Mouse (Mus musculus) forebrain, embryonic 13.5 days (tissue): ENCODE measurements around the gene Gm5346. TPM values are rescaled to one million over a fixed set of nuclear protein-coding genes. Genes with fewer than 3 reads are reported as not detected.
"Not testable (repeated sequence)": the region's sequence is repeated elsewhere in the genome, so short reads cannot be mapped to it uniquely, and the experiment has no call there.

Experiments used
- ATAC-seq: fragments of 200-750 bp; cut with Nextera tagmentation; 2 replicates; pipeline ENCODE4 v1.8.0; 2017
- H3K27ac ChIP-seq: fragments of 300-500 bp; sonication (generic); 2 replicates; pipeline ENCODE4 v1.5.1; 2015; ENCODE audit warnings: inconsistent platforms, mild to moderate bottlenecking, moderate library complexity
- H3K27me3 ChIP-seq: fragments of 300-500 bp; sonication (generic); 2 replicates; pipeline ENCODE4 v1.6.1; 2015; ENCODE audit warnings: mild to moderate bottlenecking, inconsistent platforms
- H3K36me3 ChIP-seq: fragments of 300-500 bp; sonication (generic); 2 replicates; pipeline ENCODE4 v1.6.1; 2015; ENCODE audit warnings: mild to moderate bottlenecking, inconsistent platforms; ENCODE audit not compliant: poor library complexity, severe bottlenecking
- H3K4me1 ChIP-seq: fragments of 300-500 bp; sonication (generic); 2 replicates; pipeline ENCODE4 v1.6.1; 2015; ENCODE audit warnings: inconsistent platforms
- H3K4me2 ChIP-seq: fragments of 300-500 bp; sonication (generic); 2 replicates; pipeline ENCODE4 v1.6.1; 2015; ENCODE audit warnings: inconsistent platforms, mild to moderate bottlenecking, moderate library complexity
- H3K4me3 ChIP-seq: fragments of 300-500 bp; sonication (generic); 2 replicates; pipeline ENCODE4 v1.5.1; 2015; ENCODE audit warnings: mild to moderate bottlenecking, inconsistent platforms
- H3K9ac ChIP-seq: fragments of 300-500 bp; sonication (generic); 2 replicates; pipeline ENCODE4 v1.6.1; 2015; ENCODE audit warnings: mild to moderate bottlenecking, inconsistent platforms
- H3K9me3 ChIP-seq: fragments of 300-500 bp; sonication (generic); replicated peaks from 2 replicates; pipeline ENCODE4 v1.6.1; 2016; ENCODE audit warnings: inconsistent platforms
- WGBS: fragments of 180-500 bp; shearing (Covaris S2); methylation state at CpG from one replicate; pipeline ENCODE4 v1.1.7; 2015; 5-methylcytosine and 5-hydroxymethylcytosine counted together
- polyA plus RNA-seq: library from polyadenylated mRNA; unstranded; fragments of >200 nt; fragmentation: Nextera tagmentation; extraction: Ambion mirVana; gene quantifications from 2 replicates; pipeline ENCODE4 v1.2.1, GENCODE M21; 2015

Gene Gm5346
- not detected in 2 replicates for polyA plus RNA-seq

DNA sequence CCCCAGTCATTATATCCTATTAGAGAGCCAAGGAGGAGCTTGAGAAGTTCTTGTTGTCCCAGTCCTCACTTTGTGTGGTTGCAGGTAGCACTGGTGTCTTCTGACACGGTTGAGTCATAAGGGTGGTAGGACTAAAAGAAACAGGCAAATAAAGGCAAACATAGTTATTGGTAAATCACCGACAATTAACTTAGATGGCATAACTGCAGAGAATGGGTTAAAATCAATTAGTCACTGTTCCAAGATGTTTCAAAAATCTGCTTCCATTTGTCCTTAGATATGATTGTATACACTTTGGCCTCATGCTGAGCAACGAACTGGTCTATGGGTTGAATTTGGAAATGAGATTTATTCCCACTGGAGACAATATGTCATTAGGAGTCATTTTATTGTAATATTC is at the start of gene Gm5346:
TSS of gene Gm5346 (minus strand) at position 101 of the 400 bp plus-strand sequence.
- no peak within 1 kb of the TSS for H3K27ac ChIP-seq
- no peaks in the 10 kb centered on the region for H3K4me1 ChIP-seq

DNA sequence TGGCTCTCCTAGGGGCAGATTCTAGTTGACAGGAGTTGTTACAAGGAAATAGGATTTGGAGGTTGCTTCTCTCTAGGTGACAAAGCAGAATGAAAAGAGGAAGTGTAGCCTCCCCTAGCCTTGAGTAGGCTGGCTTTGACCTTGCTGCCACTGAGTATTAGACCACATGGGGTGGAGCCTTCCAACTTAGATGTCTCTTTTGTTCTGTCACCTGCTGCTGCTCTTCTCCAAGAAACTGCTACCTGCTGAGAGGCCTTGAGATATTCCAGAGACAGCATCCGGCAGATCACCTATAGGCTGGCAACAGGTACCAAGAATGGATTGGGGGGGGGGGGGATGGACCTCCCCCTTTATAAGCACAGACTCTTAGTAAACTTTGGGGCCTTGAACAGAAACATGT is 11.0 kb downstream of the Gm5346 start:
- no peak overlapping the region for H3K4me2 ChIP-seq
- no peaks in the 10 kb centered on the region for H3K9me3 ChIP-seq
- no peak for ATAC-seq
- no peak overlapping the region for H3K27ac ChIP-seq
- no peak overlapping the region for H3K4me3 ChIP-seq
- no peaks in the 10 kb centered on the region for H3K36me3 ChIP-seq
- H3K27me3 ChIP-seq, result no peaks in the 10 kb centered on the region
- no peak overlapping the region for H3K9ac ChIP-seq
- no peaks in the 10 kb centered on the region for H3K4me1 ChIP-seq
- whole genome bisulfite sequencing, result 85% methylated on average over 1 of the region's 1 CpGs

More for the DNA sequence above, at the start of gene Gm5346:
- H3K4me3 ChIP-seq, result no peak within 1 kb of the TSS
- no peak within 1 kb of the TSS for H3K9ac ChIP-seq
- no peak for ATAC-seq
- H3K36me3 ChIP-seq, result no peaks in the 10 kb centered on the region
- 87% methylated on average over 3 of the region's 3 CpGs for WGBS
- H3K27me3 ChIP-seq, result no peaks in the 10 kb centered on the region
- H3K4me2 ChIP-seq, result no peak within 1 kb of the TSS
- no peaks in the 10 kb centered on the region for H3K9me3 ChIP-seq

GRCm38 (mm10) chr8:43603657-43604056 is 23.4 kb downstream of the Gm5346 start:
- H3K9ac ChIP-seq, H3K36me3 ChIP-seq, ATAC-seq, H3K4me1 ChIP-seq, H3K27ac ChIP-seq, H3K27me3 ChIP-seq, H3K4me3 ChIP-seq, H3K4me2 ChIP-seq, H3K9me3 ChIP-seq: not testable (repeated sequence)
- WGBS, result 88% methylated on average over 13 of the region's 13 CpGs

- not testable (repeated sequence) for H3K9me3 ChIP-seq, H3K27me3 ChIP-seq, H3K36me3 ChIP-seq, H3K9ac ChIP-seq, H3K4me1 ChIP-seq, H3K4me2 ChIP-seq, ATAC-seq, H3K4me3 ChIP-seq, H3K27ac ChIP-seq
- WGBS, result 97% methylated on average over 15 of the region's 15 CpGs
Observed at GRCm38 (mm10) chr8:43603166-43603565, 23.9 kb downstream of the Gm5346 start.

DNA sequence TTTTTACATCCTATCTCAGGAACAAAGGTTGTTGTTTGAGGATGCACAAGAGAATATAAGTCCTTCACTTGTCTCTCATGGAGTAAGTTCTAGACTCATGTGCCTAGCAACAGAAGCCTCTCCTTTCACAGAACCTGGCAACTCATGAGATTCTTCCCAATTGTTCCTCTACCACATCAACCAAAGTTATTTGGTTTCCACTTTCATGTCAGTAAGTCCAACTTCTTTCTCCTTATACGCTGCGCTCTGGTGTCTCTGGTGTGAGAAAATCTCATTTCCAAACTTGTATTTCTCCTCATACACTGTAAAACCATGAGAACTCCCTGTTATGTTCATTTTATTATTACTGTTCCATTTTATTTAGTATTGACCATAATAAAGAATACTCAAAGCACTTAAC is 50.5 kb downstream of the Gm5346 start, which contains the start of gene Adam26a:
TSS of gene Adam26a (minus strand) at position 101 of the 400 bp plus-strand sequence.
- not testable (repeated sequence) for H3K9ac ChIP-seq, H3K27ac ChIP-seq, H3K27me3 ChIP-seq, H3K36me3 ChIP-seq, H3K4me2 ChIP-seq, H3K4me1 ChIP-seq, ATAC-seq, H3K9me3 ChIP-seq, H3K4me3 ChIP-seq
- 98% methylated on average over 2 of the region's 2 CpGs for WGBS

Other genes with a start within 250 kb of the Gm5346 start
- not detected in 2 replicates for gene Adam26b, start 99.2 kb downstream of the Gm5346 start, polyA plus RNA-seq
- gene Adam26a, start 50.6 kb downstream of the Gm5346 start, polyA plus RNA-seq, result not detected in 2 replicates
- gene Adam34, start 82.8 kb upstream of the Gm5346 start, polyA plus RNA-seq, result not detected in 2 replicates